Mouse (Mus musculus): ENCODE measurements around the gene Ubac2. TPM values are rescaled to one million over a fixed set of nuclear protein-coding genes. Genes with fewer than 3 reads are reported as not detected.

Gene Ubac2
- polyA plus RNA-seq, 2 experiments = 10.1 to 16.4 TPM

DNA sequence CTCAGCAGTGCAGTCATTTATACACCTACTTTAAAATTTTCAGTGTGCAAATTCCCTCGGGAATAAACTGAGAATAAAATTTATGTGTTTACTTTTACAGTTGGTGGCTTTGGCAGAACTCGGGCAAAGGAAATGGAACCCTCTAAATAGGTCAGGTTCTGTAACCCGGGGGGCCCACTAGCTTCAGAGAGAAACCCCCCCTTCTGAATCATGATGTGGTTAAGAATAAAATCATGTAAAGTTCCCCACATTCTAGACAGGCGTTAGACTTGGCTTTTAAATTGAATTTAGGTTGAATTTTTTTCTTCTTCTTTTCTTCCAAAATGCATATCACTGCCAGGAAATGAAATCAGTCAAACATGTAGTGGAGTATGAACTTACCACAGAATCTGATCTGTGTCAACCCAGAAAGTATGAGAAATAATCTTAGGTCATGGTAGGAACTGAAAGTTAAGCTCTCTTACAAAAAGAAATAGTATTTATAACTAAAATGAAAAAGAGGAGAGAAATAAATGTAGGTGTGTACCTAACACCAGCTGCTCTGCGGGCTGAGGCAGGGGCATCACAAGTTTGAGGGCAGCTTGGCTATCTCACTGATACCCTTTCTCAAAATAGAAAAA, 76.9 kb downstream of the Ubac2 start:
- ATAC-seq (ENCODE audit: insufficient read depth) (no peak), DNase-seq (ENCODE audit: low read depth in 3 of 3, low spot score in 3 of 3) (no peak)
- Histone ChIP-seq H3K9ac (replicated peaks) (no peak overlapping the region), H3K4me2 (ENCODE audit: low read depth) (no peak overlapping the region), H3K4me3 (ENCODE audit: insufficient read depth in 1 of 2, low read depth in 2 of 2, low read length in 2 of 2) (no peak overlapping the region), H3K36me3 (replicated peaks; ENCODE audit: control insufficient read depth, insufficient read depth, low read depth) (no peaks in the 10 kb centered on the region), H3K9me3 (ENCODE audit: control insufficient read depth, low read length) (no peaks in the 10 kb centered on the region), H3K27me3 (ENCODE audit: control insufficient read depth, insufficient read depth, low read length) (no peaks in the 10 kb centered on the region), H3K4me1 (replicated peaks; ENCODE audit: control insufficient read depth in 2 of 2, insufficient read depth in 2 of 2, low read length in 1 of 2) (peaks cover 10 to 16% of the 10 kb centered on the region in 2 experiments), H3K27ac (no peak overlapping the region)
- 56% methylated on average over 5 of the region's 5 CpGs for WGBS (ENCODE audit: insufficient replicate concordance)
- no peak for TF ChIP-seq CTCF (IDR thresholded peaks at IDR 0.05; ENCODE audit: low read depth)
- TF ChIP-seq EP300 (IDR thresholded peaks at IDR 0.05; ENCODE audit: low read depth) = no peak

DNA sequence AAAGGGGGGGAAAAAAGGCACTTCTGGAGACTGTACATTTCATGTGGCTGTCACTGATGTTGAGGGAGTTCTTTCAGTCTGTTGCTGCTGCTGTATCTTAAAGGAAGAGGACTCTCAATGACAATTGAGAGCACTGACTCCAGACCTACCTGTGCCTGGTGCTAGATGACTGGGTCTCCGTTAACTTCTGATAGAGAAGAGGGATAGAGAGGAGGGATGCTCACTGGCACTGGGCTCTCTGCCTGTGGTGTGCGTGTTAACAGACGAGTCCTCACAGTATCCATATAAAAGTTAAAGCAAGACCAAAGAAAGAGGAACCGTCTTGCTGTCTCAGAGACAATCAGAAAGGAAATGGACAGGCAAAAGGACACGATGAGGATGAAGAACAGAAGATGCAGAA, 77.9 kb downstream of the Ubac2 start:
- DNase-seq (ENCODE audit: low read depth in 3 of 3, low spot score in 3 of 3) (no peak), ATAC-seq (ENCODE audit: insufficient read depth) (no peak)
- Histone ChIP-seq H3K36me3 (replicated peaks; ENCODE audit: control insufficient read depth, insufficient read depth, low read depth) (no peaks in the 10 kb centered on the region), H3K9ac (replicated peaks) (no peak overlapping the region), H3K4me2 (ENCODE audit: low read depth) (no peak overlapping the region), H3K4me3 (ENCODE audit: insufficient read depth in 1 of 2, low read depth in 2 of 2, low read length in 2 of 2) (no peak overlapping the region), H3K27ac (no peak overlapping the region), H3K4me1 (replicated peaks; ENCODE audit: control insufficient read depth in 2 of 2, insufficient read depth in 2 of 2, low read length in 1 of 2) (peaks cover 10 to 18% of the 10 kb centered on the region in 2 experiments), H3K9me3 (ENCODE audit: control insufficient read depth, low read length) (no peaks in the 10 kb centered on the region), H3K27me3 (ENCODE audit: control insufficient read depth, insufficient read depth, low read length) (no peaks in the 10 kb centered on the region)
- 41% methylated on average over 5 of the region's 5 CpGs for WGBS (ENCODE audit: insufficient replicate concordance)
- TF ChIP-seq EP300 (IDR thresholded peaks at IDR 0.05; ENCODE audit: low read depth) (no peak), CTCF (IDR thresholded peaks at IDR 0.05; ENCODE audit: low read depth) (no peak)

DNA sequence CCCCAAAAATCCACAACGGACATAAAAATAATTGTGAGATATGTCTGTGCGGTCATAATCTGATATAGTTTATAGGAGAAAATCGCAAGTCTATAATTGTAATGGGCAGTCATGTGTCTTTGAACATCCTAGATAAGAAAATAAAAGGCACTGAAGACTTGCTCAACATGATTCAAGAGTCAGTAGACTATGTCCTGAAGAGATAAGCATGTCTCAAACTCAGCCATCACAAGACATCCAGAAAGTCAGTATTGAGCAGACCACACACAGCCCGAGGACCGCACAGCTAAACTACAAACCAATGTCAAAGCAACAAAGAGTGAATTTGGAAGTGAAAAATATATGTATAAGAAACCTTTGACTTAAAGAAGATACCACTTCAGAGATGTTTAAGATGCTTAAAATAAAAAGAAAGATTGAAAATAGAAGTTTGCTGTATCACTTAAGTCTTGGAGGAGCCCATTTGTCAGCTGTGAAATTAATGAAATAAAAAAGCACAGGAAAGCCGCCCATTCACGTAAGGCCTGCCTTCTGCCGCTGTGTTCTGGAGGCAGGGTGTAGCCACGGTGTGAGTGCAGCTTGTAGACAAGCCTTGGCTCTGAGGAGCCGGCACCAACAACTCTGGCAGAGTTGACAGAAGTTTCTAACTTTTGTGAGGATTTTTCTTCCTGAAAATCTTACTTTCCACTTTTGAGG, 78.9 kb downstream of the Ubac2 start:
- 36% methylated on average over 10 of the region's 10 CpGs for WGBS (ENCODE audit: insufficient replicate concordance)
- H3K27me3 ChIP-seq (ENCODE audit: control insufficient read depth, insufficient read depth, low read length) = no peaks in the 10 kb centered on the region
- H3K9me3 ChIP-seq (ENCODE audit: control insufficient read depth, low read length) = no peaks in the 10 kb centered on the region
- H3K4me1 ChIP-seq (replicated peaks; ENCODE audit: control insufficient read depth in 2 of 2, insufficient read depth in 2 of 2, low read length in 1 of 2) = peaks cover 0 to 14% of the 10 kb centered on the region in 2 experiments; a peak in 3 of 4 replicates
- H3K4me3 ChIP-seq (ENCODE audit: insufficient read depth in 1 of 2, low read depth in 2 of 2, low read length in 2 of 2) = no peak overlapping the region
- no peak overlapping the region for H3K9ac ChIP-seq (replicated peaks)
- TF ChIP-seq EP300 (IDR thresholded peaks at IDR 0.05; ENCODE audit: low read depth) (0 out of 2 replicates have a peak, but pooled peaks have one; percentile 20), CTCF (IDR thresholded peaks at IDR 0.05; ENCODE audit: low read depth) (no peak)
- H3K27ac ChIP-seq = no peak overlapping the region
- DNase-seq (ENCODE audit: low read depth in 3 of 3, low spot score in 3 of 3) = no peak
- no peak for ATAC-seq (ENCODE audit: insufficient read depth)
- no peak overlapping the region for H3K4me2 ChIP-seq (ENCODE audit: low read depth)
- no peaks in the 10 kb centered on the region for H3K36me3 ChIP-seq (replicated peaks; ENCODE audit: control insufficient read depth, insufficient read depth, low read depth)

DNA sequence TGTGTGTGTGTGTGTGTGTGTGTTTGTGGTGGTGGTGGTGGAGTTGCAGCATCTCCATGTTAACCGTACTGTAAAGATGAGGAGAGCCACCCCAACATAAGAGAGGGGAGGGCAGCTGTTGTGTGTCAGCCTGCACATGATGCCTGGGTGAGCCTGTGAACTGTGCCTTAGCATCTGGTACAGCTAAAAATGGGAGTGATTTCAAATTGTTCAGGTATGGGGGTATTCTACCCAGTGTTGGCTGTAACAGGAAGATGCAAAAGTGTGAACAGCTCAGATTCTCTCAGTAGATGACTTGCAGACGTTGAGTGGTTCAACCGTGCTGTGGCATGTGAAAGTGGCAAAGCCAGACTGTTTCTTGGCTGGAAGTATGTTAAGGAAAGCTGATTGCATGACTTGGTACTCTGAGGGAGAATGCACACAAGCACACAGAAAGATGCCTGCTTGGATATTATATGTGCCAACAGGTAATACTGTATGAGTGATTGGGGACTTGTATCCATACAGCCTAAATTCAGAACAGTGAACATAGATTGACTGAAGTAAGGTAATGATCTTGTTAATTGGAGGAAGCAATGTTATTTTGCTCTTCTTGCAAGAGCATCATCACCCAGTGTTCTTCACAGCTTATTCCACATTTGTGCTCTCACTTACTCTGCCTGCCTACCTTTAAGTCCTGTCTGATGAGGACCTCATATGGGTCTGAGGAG, 79.8 kb downstream of the Ubac2 start:
- no peak overlapping the region for H3K4me3 ChIP-seq (ENCODE audit: insufficient read depth in 1 of 2, low read depth in 2 of 2, low read length in 2 of 2)
- DNase-seq (ENCODE audit: low read depth in 3 of 3, low spot score in 3 of 3) = no peak
- H3K9me3 ChIP-seq (ENCODE audit: control insufficient read depth, low read length) = no peaks in the 10 kb centered on the region
- no peak overlapping the region for H3K4me2 ChIP-seq (ENCODE audit: low read depth)
- H3K27me3 ChIP-seq (ENCODE audit: control insufficient read depth, insufficient read depth, low read length) = no peaks in the 10 kb centered on the region
- TF ChIP-seq EP300 (IDR thresholded peaks at IDR 0.05; ENCODE audit: low read depth) (no peak), CTCF (IDR thresholded peaks at IDR 0.05; ENCODE audit: low read depth) (no peak)
- no peaks in the 10 kb centered on the region for H3K36me3 ChIP-seq (replicated peaks; ENCODE audit: control insufficient read depth, insufficient read depth, low read depth)
- ATAC-seq (ENCODE audit: insufficient read depth) = no peak
- H3K9ac ChIP-seq (replicated peaks) = no peak overlapping the region
- no peak overlapping the region for H3K27ac ChIP-seq
- peaks cover 0 to 17% of the 10 kb centered on the region in 2 experiments; a peak in 2 of 4 replicates for H3K4me1 ChIP-seq (replicated peaks; ENCODE audit: control insufficient read depth in 2 of 2, insufficient read depth in 2 of 2, low read length in 1 of 2)
- WGBS (ENCODE audit: insufficient replicate concordance) = 61% methylated on average over 3 of the region's 3 CpGs
